ENCODE assay signal across 8 mouse cellular contexts in the genomic region with DNA sequence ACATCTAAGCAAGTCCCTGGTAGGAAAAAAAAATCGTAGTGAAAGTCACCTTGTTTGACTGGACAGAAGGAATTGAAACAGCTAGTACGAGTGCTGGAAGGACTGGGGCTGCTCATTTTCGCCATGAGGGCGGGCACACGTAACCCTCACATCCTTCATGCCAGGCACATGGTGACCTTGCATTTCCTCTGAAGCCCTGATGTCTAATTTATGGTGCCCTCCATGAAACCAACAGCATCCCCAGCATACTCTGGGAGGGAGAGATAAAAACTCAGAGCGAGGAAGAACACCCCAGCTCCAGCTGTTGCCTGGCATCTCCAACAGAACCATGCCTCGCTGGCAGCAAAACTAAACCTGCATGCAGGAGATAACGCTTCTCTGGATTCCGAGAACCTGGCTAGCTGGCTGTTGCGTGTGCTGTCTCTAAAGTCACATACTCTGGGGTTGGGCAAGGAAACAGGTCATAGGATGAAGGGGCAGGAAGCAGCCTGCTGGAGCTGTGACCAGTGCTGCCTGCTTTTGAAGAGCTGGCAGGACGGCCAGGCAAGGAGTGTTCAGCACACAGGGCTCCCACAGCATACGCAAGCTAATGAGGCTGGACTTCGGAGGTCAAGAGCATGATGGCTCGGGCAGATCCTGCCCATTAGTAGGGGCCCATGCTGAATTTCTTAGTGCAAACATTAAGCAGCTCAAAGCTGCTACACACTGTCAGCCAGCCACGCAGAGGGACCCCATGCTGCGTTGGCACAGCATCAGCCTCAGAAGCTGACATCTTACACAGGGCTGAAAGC.
A peak's percentile ranks its signal among the peaks of the same experiment; 100 is the strongest.
DNase-seq lines count a peak whose midpoint lies in the region; ATAC-seq lines count a peak whose summit lies in the region.

No protein-coding gene starts in this region.

- intact Hi-C loops in left cerebral cortex, postnatal 14 days (cut with DNase I), result no loop called here

- no peaks in the 10 kb centered on the region for H3K27me3 ChIP-seq in kidney, embryonic 15.5 days
- H3K27me3 ChIP-seq in hindbrain, embryonic 10.5 days (ENCODE audit: insufficient read depth, poor library complexity, severe bottlenecking), result peaks cover 2% of the 10 kb centered on the region; the same call in 1 of the 2 replicates
- H3K27me3 ChIP-seq in midbrain, embryonic 13.5 days, result no peaks in the 10 kb centered on the region

- no peak for DNase-seq in kidney, postnatal 4 days
- DNase-seq in adrenal gland, postnatal 10 days, result peak; percentile 29
- peak; percentile 43 for DNase-seq in embryo, embryonic 10.5 days (ENCODE audit: low spot score)
- peak; percentile 37 for DNase-seq in hindbrain, embryonic 10.5 days (ENCODE audit: low spot score)
- no peak for DNase-seq in left cerebral cortex, postnatal 14 days (ENCODE audit: low spot score in 2 of 2)
- DNase-seq in ovary, postnatal 10 days (ENCODE audit: low spot score), result no peak

- no peak overlapping the region for H3K9ac ChIP-seq in kidney, embryonic 15.5 days
- 0 out of 2 replicates have a peak overlapping the region, but pooled peaks have one; percentile 1 for H3K9ac ChIP-seq in midbrain, embryonic 13.5 days (replicated peaks)

- WGBS in kidney, embryonic 15.5 days, result 51% methylated on average over 16 of the region's 16 CpGs
- whole genome bisulfite sequencing in hindbrain, embryonic 10.5 days, result 58% methylated on average over 16 of the region's 16 CpGs
- 47% methylated on average over 16 of the region's 16 CpGs for WGBS in midbrain, embryonic 13.5 days

- ATAC-seq in kidney, embryonic 15.5 days (replicated peaks; ENCODE audit: low FRiP score), result peak; percentile 90
- ATAC-seq in midbrain, embryonic 13.5 days, result peak; percentile 86

- H3K36me3 ChIP-seq in kidney, embryonic 15.5 days, result no peaks in the 10 kb centered on the region
- H3K36me3 ChIP-seq in hindbrain, embryonic 10.5 days, result no peaks in the 10 kb centered on the region
- H3K36me3 ChIP-seq in midbrain, embryonic 13.5 days, result no peaks in the 10 kb centered on the region

- H3K4me3 ChIP-seq in kidney, embryonic 15.5 days (replicated peaks), result no peak overlapping the region
- H3K4me3 ChIP-seq in hindbrain, embryonic 10.5 days, result no peak overlapping the region
- H3K4me3 ChIP-seq in midbrain, embryonic 13.5 days (replicated peaks), result no peak overlapping the region

- H3K9me3 ChIP-seq in kidney, embryonic 15.5 days (replicated peaks), result no peaks in the 10 kb centered on the region
- no peaks in the 10 kb centered on the region for H3K9me3 ChIP-seq in hindbrain, embryonic 10.5 days
- H3K9me3 ChIP-seq in midbrain, embryonic 13.5 days, result no peaks in the 10 kb centered on the region

- peaks cover 4% of the 10 kb centered on the region; the same call in 1 of the 2 replicates for H3K4me1 ChIP-seq in kidney, embryonic 15.5 days
- H3K4me1 ChIP-seq in hindbrain, embryonic 10.5 days (replicated peaks), result peaks cover 65% of the 10 kb centered on the region
- H3K4me1 ChIP-seq in midbrain, embryonic 13.5 days (replicated peaks), result peaks cover 41% of the 10 kb centered on the region

- H3K27ac ChIP-seq in kidney, embryonic 15.5 days, result no peak overlapping the region
- peak overlapping the region; percentile 70 for H3K27ac ChIP-seq in hindbrain, embryonic 10.5 days
- H3K27ac ChIP-seq in midbrain, embryonic 13.5 days, result peak overlapping the region; percentile 82

- H3K4me2 ChIP-seq in kidney, embryonic 15.5 days, result no peak overlapping the region
- peak overlapping the region; percentile 31 for H3K4me2 ChIP-seq in midbrain, embryonic 13.5 days (replicated peaks)

Comparison
In these comparisons a context has a peak if more than half of its experiments do, and no peak if none do; other contexts are left out.
1. DNase-seq: peak in adrenal gland, postnatal 10 days (single experiment), embryo, embryonic 10.5 days (single experiment) and hindbrain, embryonic 10.5 days (single experiment); none in kidney, postnatal 4 days (0 of 2), left cerebral cortex, postnatal 14 days (0 of 2) and ovary, postnatal 10 days (single experiment).